Mouse (Mus musculus): ENCODE results near the gene Fam53b. TPM values are rescaled to one million over a fixed set of nuclear protein-coding genes. Genes with fewer than 3 reads are reported as not detected.

The Fam53b gene
- polyA plus RNA-seq, 1 experiment from 2014 or later, result 31.2 TPM

GRCm38 (mm10) chr7:132804461-132804860 lies 9.2 kb downstream of the Fam53b start:
- ATAC-seq, result no peak
- no peak for DNase-seq (ENCODE audit: low spot score)
- TF ChIP-seq EP300 (IDR thresholded peaks at IDR 0.05), result no peak
- no peaks in the 10 kb centered on the region for H3K9me3 ChIP-seq (ENCODE audit: low read length)
- H3K4me3 ChIP-seq (ENCODE audit: low read depth, low read length), result no peak overlapping the region
- H3K4me1 ChIP-seq (ENCODE audit: insufficient read depth, low read depth, low read length), result peaks cover 56% of the 10 kb centered on the region
- 0 out of 2 replicates have a peak overlapping the region, but pooled peaks have one; percentile 20 for H3K27ac ChIP-seq (ENCODE audit: low read length)
- no peaks in the 10 kb centered on the region for H3K36me3 ChIP-seq (ENCODE audit: insufficient read depth, low read length)
- no peak overlapping the region for H3K9ac ChIP-seq (replicated peaks; ENCODE audit: low read depth)
- no peaks in the 10 kb centered on the region for H3K27me3 ChIP-seq (replicated peaks; ENCODE audit: insufficient read depth, low read length)
- H3K4me2 ChIP-seq (replicated peaks; ENCODE audit: low read depth, low read length), result no peak overlapping the region
- WGBS, result 47% methylated on average over 7 of the region's 7 CpGs

- Histone ChIP-seq H3K9me3 (ENCODE audit: low read length) (no peaks in the 10 kb centered on the region), H3K4me2 (replicated peaks; ENCODE audit: low read depth, low read length) (no peak overlapping the region), H3K27me3 (replicated peaks; ENCODE audit: insufficient read depth, low read length) (no peaks in the 10 kb centered on the region), H3K36me3 (ENCODE audit: insufficient read depth, low read length) (no peaks in the 10 kb centered on the region), H3K4me1 (ENCODE audit: insufficient read depth, low read depth, low read length) (peaks cover 55% of the 10 kb centered on the region), H3K27ac (ENCODE audit: low read length) (0 out of 2 replicates have a peak overlapping the region, but pooled peaks have one; percentile 20), H3K4me3 (ENCODE audit: low read depth, low read length) (no peak overlapping the region), H3K9ac (replicated peaks; ENCODE audit: low read depth) (no peak overlapping the region)
- peak; percentile 63 for DNase-seq (ENCODE audit: low spot score)
- TF ChIP-seq EP300 (IDR thresholded peaks at IDR 0.05) (no peak), CTCF (IDR thresholded peaks at IDR 0.05) (no peak)
- 50% methylated on average over 3 of the region's 3 CpGs for WGBS
- no peak for ATAC-seq
Observed at GRCm38 (mm10) chr7:132803962-132804361, 9.7 kb downstream of the Fam53b start.

- Histone ChIP-seq H3K9ac (replicated peaks; ENCODE audit: low read depth) (no peak overlapping the region), H3K9me3 (ENCODE audit: low read length) (no peaks in the 10 kb centered on the region), H3K4me2 (replicated peaks; ENCODE audit: low read depth, low read length) (no peak overlapping the region), H3K27ac (ENCODE audit: low read length) (no peak overlapping the region), H3K4me1 (ENCODE audit: insufficient read depth, low read depth, low read length) (peaks cover 52% of the 10 kb centered on the region; the same call in 1 of the 2 replicates), H3K4me3 (ENCODE audit: low read depth, low read length) (no peak overlapping the region), H3K36me3 (ENCODE audit: insufficient read depth, low read length) (no peaks in the 10 kb centered on the region), H3K27me3 (replicated peaks; ENCODE audit: insufficient read depth, low read length) (no peaks in the 10 kb centered on the region)
- TF ChIP-seq EP300 (IDR thresholded peaks at IDR 0.05) (no peak), CTCF (IDR thresholded peaks at IDR 0.05) (no peak)
- 69% methylated on average over 2 of the region's 2 CpGs for WGBS
- no peak for DNase-seq (ENCODE audit: low spot score)
- ATAC-seq, result no peak
Observed at GRCm38 (mm10) chr7:132803336-132803735, 10.3 kb downstream of the Fam53b start.

- Histone ChIP-seq H3K36me3 (ENCODE audit: insufficient read depth, low read length) (no peaks in the 10 kb centered on the region), H3K4me1 (ENCODE audit: insufficient read depth, low read depth, low read length) (peaks cover 48% of the 10 kb centered on the region; the same call in 1 of the 2 replicates), H3K9ac (replicated peaks; ENCODE audit: low read depth) (no peak overlapping the region), H3K27me3 (replicated peaks; ENCODE audit: insufficient read depth, low read length) (no peaks in the 10 kb centered on the region), H3K27ac (ENCODE audit: low read length) (peak overlapping the region; percentile 63; the same call in 1 of the 2 replicates), H3K4me2 (replicated peaks; ENCODE audit: low read depth, low read length) (no peak overlapping the region), H3K4me3 (ENCODE audit: low read depth, low read length) (no peak overlapping the region), H3K9me3 (ENCODE audit: low read length) (no peaks in the 10 kb centered on the region)
- no peak for DNase-seq (ENCODE audit: low spot score)
- ATAC-seq, result no peak
- WGBS, result 70% methylated on average over 11 of the region's 11 CpGs
- TF ChIP-seq CTCF (IDR thresholded peaks at IDR 0.05) (no peak), EP300 (IDR thresholded peaks at IDR 0.05) (no peak)
Observed at GRCm38 (mm10) chr7:132802691-132803090, 11.0 kb downstream of the Fam53b start.

GRCm38 (mm10) chr7:132802066-132802465 lies 11.6 kb downstream of the Fam53b start:
- WGBS, result 60% methylated on average over 2 of the region's 2 CpGs
- no peaks in the 10 kb centered on the region for H3K9me3 ChIP-seq (ENCODE audit: low read length)
- DNase-seq (ENCODE audit: low spot score), result no peak
- TF ChIP-seq EP300 (IDR thresholded peaks at IDR 0.05) (no peak), CTCF (IDR thresholded peaks at IDR 0.05) (peak; percentile 31; the same call in 1 of the 2 replicates)
- ATAC-seq, result no peak
- H3K27ac ChIP-seq (ENCODE audit: low read length), result peak overlapping the region; percentile 63
- no peaks in the 10 kb centered on the region for H3K27me3 ChIP-seq (replicated peaks; ENCODE audit: insufficient read depth, low read length)
- H3K36me3 ChIP-seq (ENCODE audit: insufficient read depth, low read length), result no peaks in the 10 kb centered on the region
- H3K4me2 ChIP-seq (replicated peaks; ENCODE audit: low read depth, low read length), result no peak overlapping the region
- no peak overlapping the region for H3K9ac ChIP-seq (replicated peaks; ENCODE audit: low read depth)
- H3K4me3 ChIP-seq (ENCODE audit: low read depth, low read length), result no peak overlapping the region
- peaks cover 46% of the 10 kb centered on the region; the same call in 1 of the 2 replicates for H3K4me1 ChIP-seq (ENCODE audit: insufficient read depth, low read depth, low read length)

- Histone ChIP-seq H3K9ac (replicated peaks; ENCODE audit: low read depth) (no peak overlapping the region), H3K4me3 (ENCODE audit: low read depth, low read length) (no peak overlapping the region), H3K9me3 (ENCODE audit: low read length) (no peaks in the 10 kb centered on the region), H3K36me3 (ENCODE audit: insufficient read depth, low read length) (no peaks in the 10 kb centered on the region), H3K4me1 (ENCODE audit: insufficient read depth, low read depth, low read length) (peaks cover 46% of the 10 kb centered on the region; the same call in 1 of the 2 replicates), H3K27ac (ENCODE audit: low read length) (peak overlapping the region; percentile 63), H3K4me2 (replicated peaks; ENCODE audit: low read depth, low read length) (no peak overlapping the region), H3K27me3 (replicated peaks; ENCODE audit: insufficient read depth, low read length) (no peaks in the 10 kb centered on the region)
- 66% methylated on average over 5 of the region's 5 CpGs for WGBS
- peak; percentile 53 for DNase-seq (ENCODE audit: low spot score)
- TF ChIP-seq EP300 (IDR thresholded peaks at IDR 0.05) (no peak), CTCF (IDR thresholded peaks at IDR 0.05) (no peak)
- peak; percentile 8 for ATAC-seq
Observed at GRCm38 (mm10) chr7:132801509-132801908, 12.2 kb downstream of the Fam53b start.

GRCm38 (mm10) chr7:132800868-132801267 lies 12.8 kb downstream of the Fam53b start:
- DNase-seq (ENCODE audit: low spot score), result peak; percentile 65
- H3K36me3 ChIP-seq (ENCODE audit: insufficient read depth, low read length), result no peaks in the 10 kb centered on the region
- 66% methylated on average over 10 of the region's 10 CpGs for WGBS
- H3K9me3 ChIP-seq (ENCODE audit: low read length), result no peaks in the 10 kb centered on the region
- no peak overlapping the region for H3K4me3 ChIP-seq (ENCODE audit: low read depth, low read length)
- H3K9ac ChIP-seq (replicated peaks; ENCODE audit: low read depth), result no peak overlapping the region
- no peaks in the 10 kb centered on the region for H3K27me3 ChIP-seq (replicated peaks; ENCODE audit: insufficient read depth, low read length)
- peak; percentile 51 for ATAC-seq
- peak; percentile 61 for TF ChIP-seq EP300 (IDR thresholded peaks at IDR 0.05)
- TF ChIP-seq CTCF (IDR thresholded peaks at IDR 0.05), result no peak
- H3K27ac ChIP-seq (ENCODE audit: low read length), result peak overlapping the region; percentile 63
- no peak overlapping the region for H3K4me2 ChIP-seq (replicated peaks; ENCODE audit: low read depth, low read length)
- peaks cover 46% of the 10 kb centered on the region; the same call in 1 of the 2 replicates for H3K4me1 ChIP-seq (ENCODE audit: insufficient read depth, low read depth, low read length)

Data from lung, postnatal 0 days (tissue).